Mouse (Mus musculus) left cerebral cortex, postnatal 36 days (tissue): ENCODE measurements around the gene Spon1. TPM values are rescaled to one million over a fixed set of nuclear protein-coding genes. Genes with fewer than 3 reads are reported as not detected.

Experiments used
- DNase-seq, 2 experiments: peaks; one replicate each; pipeline ENCODE4 v3.0.0; 2021 to 2022; ENCODE audit warnings: low spot score in 2 of 2, mixed read lengths in 1 of 2
- intact Hi-C: fragments of 180-260 bp; cut with DNase I; formaldehyde crosslinking; loops from one replicate; pipeline ENCODE4 v1.15.1; 2025
- total RNA-seq, 2 experiments: library from RNA; stranded (reverse); gene quantifications; 2 replicates each; pipeline ENCODE4 v1.2.3; 2021

The Spon1 gene
- total RNA-seq, 2 experiments from 2014 or later, result 39.0 to 39.2 TPM

- intact Hi-C loops, result no loop called here
- DNase-seq, result no peak
These were observed 60.7 kb downstream of the Spon1 start for GRCm38 (mm10) chr7:113826510-113826909.

GRCm38 (mm10) chr7:113828122-113828571, 62.3 kb downstream of the Spon1 start:
- no peak for DNase-seq
- intact Hi-C loops, result no loop called here

GRCm38 (mm10) chr7:113828576-113828975, 62.8 kb downstream of the Spon1 start:
- DNase-seq, result no peak

GRCm38 (mm10) chr7:113837151-113837550, 71.4 kb downstream of the Spon1 start:
- DNase-seq, result no peak
- intact Hi-C loops, result no loop called here

More at GRCm38 (mm10) chr7:113828576-113828975, 62.8 kb downstream of the Spon1 start:
- intact Hi-C loops, result no loop called here

- intact Hi-C loops, result no loop called here
These were observed 73.6 kb downstream of the Spon1 start for GRCm38 (mm10) chr7:113839431-113839830.

GRCm38 (mm10) chr7:113841521-113841920, 75.7 kb downstream of the Spon1 start:
- no peak for DNase-seq
- intact Hi-C loops, result no loop called here

More at GRCm38 (mm10) chr7:113839431-113839830, 73.6 kb downstream of the Spon1 start:
- no peak for DNase-seq

GRCm38 (mm10) chr7:113843150-113843549, 77.4 kb downstream of the Spon1 start:
- no peak for DNase-seq
- intact Hi-C loops, result no loop called here

- peak in 1 of 2 experiments; percentile 12 for DNase-seq
- intact Hi-C loops, result no loop called here
These were observed 79.4 kb downstream of the Spon1 start for GRCm38 (mm10) chr7:113845191-113845590.

GRCm38 (mm10) chr7:113846553-113846952, 80.8 kb downstream of the Spon1 start:
- DNase-seq, result no peak
- intact Hi-C loops, result no loop called here

GRCm38 (mm10) chr7:113847041-113847819, 81.4 kb downstream of the Spon1 start:
- no peak for DNase-seq
- intact Hi-C loops, result no loop called here

GRCm38 (mm10) chr7:113850389-113850788, 84.6 kb downstream of the Spon1 start:
- intact Hi-C loops, result no loop called here
- no peak for DNase-seq

- DNase-seq, result no peak
- intact Hi-C loops, result no loop called here
These were observed 89.6 kb downstream of the Spon1 start for GRCm38 (mm10) chr7:113855396-113855795.

- intact Hi-C loops, result no loop called here
These were observed 90.3 kb downstream of the Spon1 start for GRCm38 (mm10) chr7:113856067-113856466.

GRCm38 (mm10) chr7:113859480-113859881, 93.7 kb downstream of the Spon1 start:
- no peak for DNase-seq
- intact Hi-C loops, result no loop called here

More at GRCm38 (mm10) chr7:113856067-113856466, 90.3 kb downstream of the Spon1 start:
- no peak for DNase-seq

- DNase-seq, result no peak
- intact Hi-C loops, result no loop called here
These were observed 96.2 kb downstream of the Spon1 start for GRCm38 (mm10) chr7:113861964-113862363.

- no peak for DNase-seq
- intact Hi-C loops, result no loop called here
These were observed 107.0 kb downstream of the Spon1 start for GRCm38 (mm10) chr7:113872846-113873245.

GRCm38 (mm10) chr7:113877451-113877850, 111.7 kb downstream of the Spon1 start:
- DNase-seq, result no peak

GRCm38 (mm10) chr7:113877926-113878325, 112.1 kb downstream of the Spon1 start:
- DNase-seq, result no peak
- intact Hi-C loops, result no loop called here

More at GRCm38 (mm10) chr7:113877451-113877850, 111.7 kb downstream of the Spon1 start:
- intact Hi-C loops, result no loop called here

- intact Hi-C loops, result no loop called here
- DNase-seq, result no peak
These were observed 113.3 kb downstream of the Spon1 start for GRCm38 (mm10) chr7:113879085-113879501.

GRCm38 (mm10) chr7:113880021-113880420, 114.2 kb downstream of the Spon1 start:
- no peak for DNase-seq
- intact Hi-C loops, result no loop called here

GRCm38 (mm10) chr7:113890782-113891181, 125.0 kb downstream of the Spon1 start:
- intact Hi-C loops, result no loop called here
- DNase-seq, result no peak
